Mouse (Mus musculus) thymus, adult 2 months (tissue): ENCODE measurements around the gene Cc2d2b. TPM values are rescaled to one million over a fixed set of nuclear protein-coding genes. Genes with fewer than 3 reads are reported as not detected.

Source experiments
- DNase-seq: peaks from one replicate; pipeline ENCODE4 v3.0.0; 2021
- H3K27ac ChIP-seq: fragments of 200-500 bp; 2 replicates; pipeline ENCODE4 v1.5.1; 2012; ENCODE audit warnings: low read length, control low read depth; ENCODE audit not compliant: control insufficient read depth, insufficient read depth
- H3K27me3 ChIP-seq: fragments of 200-500 bp; 2 replicates; pipeline ENCODE4 v1.6.1; 2012; ENCODE audit warnings: mild to moderate bottlenecking, low read length, moderate library complexity, mixed read lengths; ENCODE audit not compliant: control insufficient read depth, insufficient read depth
- H3K36me3 ChIP-seq: fragments of 200-500 bp; 2 replicates; pipeline ENCODE4 v1.6.1; 2012; ENCODE audit warnings: mild to moderate bottlenecking, low read length, moderate library complexity; ENCODE audit not compliant: control insufficient read depth, insufficient read depth
- H3K4me1 ChIP-seq: fragments of 200-500 bp; replicated peaks from 2 replicates; pipeline ENCODE4 v1.6.1; 2012; ENCODE audit warnings: low read length; ENCODE audit not compliant: control insufficient read depth, insufficient read depth
- H3K4me3 ChIP-seq: fragments of 200-500 bp; 2 replicates; pipeline ENCODE4 v1.5.1; 2012; ENCODE audit warnings: mild to moderate bottlenecking, low read length, control low read depth, moderate library complexity; ENCODE audit not compliant: control insufficient read depth, insufficient read depth
- CTCF ChIP-seq: fragments of 200-500 bp; IDR thresholded peaks from 2 replicates; pipeline ENCODE4 v1.5.1; 2012; ENCODE audit warnings: mild to moderate bottlenecking, control low read depth, low read length, moderate library complexity, borderline replicate concordance; ENCODE audit not compliant: control insufficient read depth, poor library complexity, insufficient read depth; ENCODE audit errors: extremely low read depth
- POLR2A ChIP-seq: fragments of 200-500 bp; IDR thresholded peaks from 2 replicates; pipeline ENCODE4 v1.6.1; 2012; ENCODE audit warnings: mild to moderate bottlenecking, low read length, control low read depth, moderate library complexity; ENCODE audit not compliant: control insufficient read depth, poor library complexity, insufficient read depth; ENCODE audit errors: extremely low read depth
- WGBS: fragments of 180-500 bp; shearing (Covaris S2); methylation state at CpG from one replicate; pipeline ENCODE4 v1.1.7; 2018; 5-methylcytosine and 5-hydroxymethylcytosine counted together
- polyA plus RNA-seq: library from polyadenylated mRNA; depleted of rRNA; stranded (reverse); fragments of >200 nt; gene quantifications from 2 replicates; pipeline ENCODE4 v1.2.3, GENCODE M21; 2012

Gene Cc2d2b
- polyA plus RNA-seq, 1 experiment: not detected

DNA sequence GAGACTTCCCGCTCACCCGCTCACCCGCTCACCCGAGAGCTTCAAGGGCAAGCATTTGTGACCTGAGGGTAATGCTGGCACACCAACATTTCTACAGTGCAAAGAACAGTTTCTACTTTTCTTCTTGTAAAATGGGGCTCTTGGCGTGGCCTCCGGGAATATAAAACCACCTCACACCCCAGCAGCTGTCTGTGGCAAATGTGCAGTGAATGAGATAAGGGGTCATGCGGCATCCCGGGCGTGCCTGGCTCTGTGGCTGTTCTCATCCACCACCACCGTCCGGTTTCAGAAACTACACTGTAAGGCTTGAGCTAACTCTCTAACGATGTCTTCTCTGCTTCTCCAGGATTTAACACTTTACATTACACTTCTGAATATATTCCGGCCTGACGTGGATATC lies 64.8 kb downstream of the Cc2d2b start:
- TF ChIP-seq POLR2A (no peak), CTCF (no peak)
- no peak overlapping the region for H3K4me3 ChIP-seq
- no peak for DNase-seq
- H3K4me1 ChIP-seq: peaks cover 15% of the 10 kb centered on the region
- peak overlapping the region; percentile 32; the same call in 1 of the 2 replicates for H3K27ac ChIP-seq
- H3K27me3 ChIP-seq: no peaks in the 10 kb centered on the region
- whole genome bisulfite sequencing: 23% methylated on average over 14 of the region's 14 CpGs
- no peaks in the 10 kb centered on the region for H3K36me3 ChIP-seq

DNA sequence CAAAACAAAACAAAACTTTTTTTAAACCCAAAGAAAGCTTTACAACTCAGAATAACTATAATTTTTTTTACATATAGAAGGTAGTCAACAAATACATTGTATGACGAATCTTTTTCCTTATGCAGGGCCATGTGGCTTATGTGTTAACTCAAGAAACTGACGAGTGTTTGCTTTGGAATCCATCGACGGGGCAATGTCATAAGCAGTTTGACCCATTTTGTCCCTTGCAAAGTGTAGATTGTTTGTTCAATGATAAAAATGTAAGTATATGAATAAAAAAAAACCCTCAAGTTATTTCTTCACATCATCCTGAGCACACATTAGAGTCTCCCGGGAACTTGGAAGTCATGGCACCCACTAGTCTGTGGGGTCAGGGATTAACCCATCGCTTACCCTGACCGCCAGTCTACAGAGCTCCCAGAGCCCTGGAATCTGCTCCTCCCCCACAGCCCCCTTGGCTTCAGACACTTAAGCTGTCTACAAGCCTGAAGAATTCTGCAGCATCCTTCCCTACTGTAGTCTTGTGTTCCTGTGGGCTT lies 67.2 kb downstream of the Cc2d2b start:
- no peak for TF ChIP-seq POLR2A
- Histone ChIP-seq H3K4me1 (peaks cover 7% of the 10 kb centered on the region), H3K27ac (no peak overlapping the region), H3K4me3 (no peak overlapping the region), H3K36me3 (no peaks in the 10 kb centered on the region), H3K27me3 (no peaks in the 10 kb centered on the region)
- 95% methylated on average over 7 of the region's 7 CpGs for WGBS
- DNase-seq: no peak

DNA sequence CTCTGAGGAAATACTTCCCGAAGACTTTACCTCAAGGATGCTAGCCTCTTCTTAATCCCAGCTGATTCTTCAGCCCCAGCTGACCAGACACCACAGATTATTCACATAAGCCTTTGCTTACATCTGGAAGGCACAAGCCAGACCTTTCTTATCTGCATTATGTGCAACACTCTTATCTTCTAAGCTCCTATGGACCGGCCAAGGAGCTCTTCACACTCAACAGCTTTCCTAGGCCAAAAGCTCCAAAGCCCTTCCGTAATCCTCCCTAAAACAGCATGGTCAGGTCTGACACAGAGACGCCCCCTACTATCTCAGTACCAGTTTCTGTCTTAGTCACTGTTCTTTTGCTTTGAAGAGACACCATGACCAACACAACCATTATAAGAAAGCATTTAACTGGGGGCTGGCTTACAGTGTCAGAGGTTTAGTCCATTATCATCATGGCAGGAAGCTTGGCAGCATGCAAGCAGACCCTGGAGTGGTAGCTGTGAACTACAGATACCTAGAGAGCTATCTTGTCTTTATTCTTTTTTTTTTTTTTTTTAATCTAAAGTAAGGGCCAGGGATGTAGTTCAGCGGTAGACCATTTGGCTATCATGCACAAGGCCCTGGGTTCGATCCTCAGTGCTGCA lies 69.5 kb downstream of the Cc2d2b start:
- no peak overlapping the region for H3K4me3 ChIP-seq
- H3K27ac ChIP-seq: no peak overlapping the region

DNA sequence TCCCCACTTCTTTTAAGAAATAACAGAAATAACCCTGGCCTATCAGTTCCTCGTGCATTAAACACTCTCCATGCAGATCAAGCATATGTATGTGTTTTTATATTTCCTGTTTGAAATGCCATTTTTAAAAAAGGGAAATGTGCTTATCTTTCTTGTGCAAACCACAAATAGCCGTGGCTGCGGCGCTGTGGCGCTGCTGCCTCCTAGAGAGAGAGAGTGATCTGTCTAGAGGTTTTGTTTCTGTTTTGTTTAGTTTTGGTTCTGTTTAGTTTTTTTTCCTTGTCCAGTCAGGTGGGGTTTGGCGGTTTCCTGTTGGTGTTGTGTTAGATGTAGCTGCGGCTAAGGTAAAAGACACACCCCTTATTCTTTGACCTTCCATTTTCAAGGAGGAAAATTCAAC lies 70.2 kb downstream of the Cc2d2b start:
- H3K4me1 ChIP-seq: 0 out of 2 replicates have a peak, but pooled peaks cover 2% of the 10 kb centered on the region
- 2% methylated on average over 7 of the region's 7 CpGs for WGBS
- H3K27me3 ChIP-seq: no peaks in the 10 kb centered on the region
- no peak overlapping the region for H3K27ac ChIP-seq
- H3K36me3 ChIP-seq: no peaks in the 10 kb centered on the region
- TF ChIP-seq CTCF (no peak), POLR2A (no peak)
- DNase-seq: peak; percentile 25
- no peak overlapping the region for H3K4me3 ChIP-seq

More for the DNA sequence above, 69.5 kb downstream of the Cc2d2b start:
- no peaks in the 10 kb centered on the region for H3K36me3 ChIP-seq
- no peak for TF ChIP-seq CTCF
- TF ChIP-seq POLR2A: no peak
- peaks cover 7% of the 10 kb centered on the region for H3K4me1 ChIP-seq
- WGBS: 87% methylated on average over 6 of the region's 6 CpGs
- H3K27me3 ChIP-seq: no peaks in the 10 kb centered on the region
- no peak for DNase-seq

DNA sequence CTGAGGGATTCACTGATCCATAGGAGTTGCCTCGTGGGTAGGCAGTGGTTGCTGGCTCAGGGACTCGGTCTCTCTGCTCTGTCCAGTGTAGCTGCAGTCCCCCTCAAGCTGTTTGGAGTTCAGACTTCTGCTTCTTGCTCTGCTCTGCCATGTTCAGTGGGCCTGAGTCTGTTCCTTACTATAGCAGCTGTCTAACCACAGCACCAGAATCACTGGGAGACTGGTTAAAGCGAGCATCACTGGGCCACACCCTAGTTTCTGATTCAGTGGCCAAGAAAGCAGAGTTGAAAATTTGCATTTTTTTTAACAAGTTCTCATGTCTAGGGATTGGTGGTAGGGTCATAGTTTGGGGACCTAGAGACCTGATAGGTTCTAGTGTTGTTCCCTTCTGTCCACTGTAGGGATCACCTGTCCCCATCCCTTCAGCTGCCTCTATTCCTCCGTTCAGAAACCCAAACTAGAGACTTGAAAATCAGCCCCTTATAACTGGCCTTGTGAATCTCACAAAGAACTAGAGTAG lies 72.8 kb downstream of the Cc2d2b start:
- 43% methylated on average over 4 of the region's 4 CpGs for WGBS
- no peak overlapping the region for H3K27ac ChIP-seq

DNA sequence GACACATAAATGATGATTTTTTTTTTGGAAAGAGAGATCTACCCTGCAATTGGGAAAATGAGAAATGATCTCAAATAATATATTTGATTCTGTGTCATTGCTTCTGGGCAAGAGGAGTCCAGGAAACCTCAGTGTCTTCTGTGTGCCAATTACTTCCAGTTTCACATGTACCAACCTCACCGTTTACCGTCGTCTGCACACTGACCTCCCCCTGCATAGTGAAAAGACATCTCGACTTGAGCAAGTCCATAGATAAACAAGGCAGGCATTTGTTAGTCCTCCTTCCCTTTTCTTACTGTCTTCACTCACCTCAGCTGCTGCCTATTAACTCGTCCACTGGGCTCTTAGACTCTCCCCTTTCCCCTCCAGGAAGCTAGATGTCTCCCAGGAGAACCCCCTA lies 77.1 kb downstream of the Cc2d2b start:
- DNase-seq: no peak
- Histone ChIP-seq H3K4me3 (no peak overlapping the region), H3K27ac (no peak overlapping the region), H3K27me3 (no peaks in the 10 kb centered on the region), H3K36me3 (no peaks in the 10 kb centered on the region), H3K4me1 (peaks cover 2% of the 10 kb centered on the region)
- 31% methylated on average over 5 of the region's 5 CpGs for WGBS
- TF ChIP-seq POLR2A (no peak), CTCF (no peak)

More for the DNA sequence above, 72.8 kb downstream of the Cc2d2b start:
- TF ChIP-seq POLR2A (no peak), CTCF (no peak)
- no peaks in the 10 kb centered on the region for H3K27me3 ChIP-seq
- no peaks in the 10 kb centered on the region for H3K36me3 ChIP-seq
- 0 out of 2 replicates have a peak, but pooled peaks cover 2% of the 10 kb centered on the region for H3K4me1 ChIP-seq
- no peak overlapping the region for H3K4me3 ChIP-seq
- no peak for DNase-seq

DNA sequence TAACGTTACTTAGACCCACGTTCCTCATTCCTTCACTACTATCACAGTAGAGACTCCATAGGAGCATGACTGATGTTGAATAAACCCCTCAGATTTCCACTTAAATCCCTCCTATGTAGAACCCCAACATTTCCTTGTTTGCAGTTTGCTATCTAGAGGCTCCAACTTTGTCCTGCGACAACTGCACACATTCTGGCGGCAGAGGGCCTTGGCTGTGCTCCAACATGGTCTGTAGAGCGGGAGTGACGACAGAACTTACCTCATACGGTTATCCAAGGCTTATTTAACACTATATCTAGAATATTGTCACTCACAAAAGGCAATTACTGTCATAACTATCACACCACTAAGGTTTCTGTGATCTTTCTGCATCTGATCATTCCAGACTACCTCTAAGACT lies 78.2 kb downstream of the Cc2d2b start:
- Histone ChIP-seq H3K36me3 (no peaks in the 10 kb centered on the region), H3K4me3 (no peak overlapping the region), H3K27me3 (no peaks in the 10 kb centered on the region), H3K4me1 (peaks cover 3% of the 10 kb centered on the region), H3K27ac (no peak overlapping the region)
- WGBS: 79% methylated on average over 7 of the region's 7 CpGs
- TF ChIP-seq POLR2A: no peak
- no peak for TF ChIP-seq CTCF
- no peak for DNase-seq

DNA sequence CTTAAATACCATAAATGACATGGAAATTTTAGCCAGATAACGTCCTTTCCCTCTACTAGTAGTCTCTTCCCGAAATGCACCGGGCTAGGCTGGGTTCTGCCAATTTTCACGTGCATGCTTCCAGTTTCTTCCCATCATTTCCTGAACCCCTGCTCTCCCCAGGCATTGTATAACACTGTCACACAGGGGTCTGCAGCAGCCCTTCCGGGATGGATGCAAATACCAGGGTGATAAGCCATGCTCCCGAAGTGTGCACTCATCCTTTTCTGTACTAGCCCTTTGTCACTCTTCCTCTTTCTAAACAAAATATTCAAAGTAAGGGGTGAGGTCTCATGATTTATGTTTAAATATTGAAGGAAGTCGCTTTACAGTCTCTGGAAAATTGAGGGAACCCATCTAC lies 81.6 kb downstream of the Cc2d2b start:
- no peak overlapping the region for H3K27ac ChIP-seq
- TF ChIP-seq POLR2A (no peak), CTCF (no peak)
- H3K27me3 ChIP-seq: no peaks in the 10 kb centered on the region
- no peak overlapping the region for H3K4me3 ChIP-seq
- 62% methylated on average over 7 of the region's 7 CpGs for WGBS
- H3K4me1 ChIP-seq: peaks cover 7% of the 10 kb centered on the region
- no peaks in the 10 kb centered on the region for H3K36me3 ChIP-seq
- no peak for DNase-seq
